Mouse (Mus musculus) E14TG2a.4 (cell line): ENCODE results near the gene E130311K13Rik.

Experiments
- CTCF ChIP-seq: conservative IDR thresholded peaks from 2 replicates; pipeline ENCODE4 v1.5.1; 2014; ENCODE audit warnings: low read length
- NANOG ChIP-seq: IDR thresholded peaks from 2 replicates; pipeline ENCODE4 v1.6.1; 2014; ENCODE audit warnings: borderline replicate concordance, low read length, mixed read lengths
- POU5F1 ChIP-seq: IDR thresholded peaks from 2 replicates; pipeline ENCODE4 v1.6.1; 2014; ENCODE audit warnings: low read length, borderline replicate concordance

- TF ChIP-seq CTCF, result no peak
- TF ChIP-seq POU5F1, result no peak
- TF ChIP-seq NANOG, result no peak
These were observed 56.5 kb downstream of the E130311K13Rik start for GRCm38 (mm10) chr3:63872818-63873217.
